Mouse (Mus musculus) gastrocnemius, postnatal 4 days (tissue): ENCODE data around the gene Rtl5. TPM values are rescaled to one million over a fixed set of nuclear protein-coding genes. Genes with fewer than 3 reads are reported as not detected.

Source experiments
- DNase-seq, 2 experiments: peaks; one replicate each; pipeline ENCODE4 v3.0.0; 2021 to 2022; ENCODE audit warnings: low spot score in 2 of 2, mixed read lengths in 2 of 2
- total RNA-seq, 2 experiments: library from RNA; stranded (reverse); gene quantifications; 2 replicates each; pipeline ENCODE4 v1.2.3; 2021

Gene Rtl5
- total RNA-seq, 2 experiments from 2014 or later = 2.9 to 3.6 TPM

DNA sequence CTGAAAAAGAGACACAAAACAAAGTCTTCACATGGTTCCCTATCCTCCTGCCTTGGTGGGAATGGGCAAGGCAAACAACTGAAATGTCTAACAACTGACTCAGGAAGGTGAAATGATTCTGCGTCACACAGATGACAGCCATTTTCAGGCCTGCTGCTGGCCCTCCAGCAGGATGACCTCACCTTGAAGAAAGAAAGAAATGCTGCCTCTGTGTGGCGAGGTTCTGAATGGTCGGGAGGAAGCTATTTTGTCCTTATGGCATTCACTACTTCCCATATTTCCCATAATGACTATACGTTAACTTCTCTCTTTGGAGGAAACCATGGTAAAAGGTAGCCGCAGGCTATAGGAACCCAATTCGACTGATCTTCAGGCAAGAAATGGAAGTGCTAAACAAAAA, 4.0 kb downstream of the Rtl5 start:
- DNase-seq = no peak

DNA sequence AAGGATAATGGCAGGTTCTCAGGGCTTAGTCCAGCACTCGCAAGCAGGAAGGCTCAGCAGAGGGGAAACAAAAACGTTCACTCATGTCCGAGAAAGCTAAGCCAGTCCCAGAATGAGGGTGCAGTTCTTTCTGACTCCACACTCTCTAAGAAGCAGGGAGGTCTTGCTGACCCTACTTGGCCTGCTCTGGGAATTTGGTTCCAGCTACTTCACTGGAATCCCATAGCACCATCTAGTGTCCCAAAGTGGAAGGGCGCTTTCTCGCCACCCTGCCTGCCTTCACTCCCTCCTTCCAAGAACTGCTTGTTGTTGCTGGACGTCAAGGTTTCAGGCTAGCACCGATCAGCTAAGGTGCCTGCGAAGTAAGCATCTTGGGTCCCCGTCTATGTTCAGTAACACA, 5.0 kb downstream of the Rtl5 start:
- peak; percentile 39 to 60 for DNase-seq

DNA sequence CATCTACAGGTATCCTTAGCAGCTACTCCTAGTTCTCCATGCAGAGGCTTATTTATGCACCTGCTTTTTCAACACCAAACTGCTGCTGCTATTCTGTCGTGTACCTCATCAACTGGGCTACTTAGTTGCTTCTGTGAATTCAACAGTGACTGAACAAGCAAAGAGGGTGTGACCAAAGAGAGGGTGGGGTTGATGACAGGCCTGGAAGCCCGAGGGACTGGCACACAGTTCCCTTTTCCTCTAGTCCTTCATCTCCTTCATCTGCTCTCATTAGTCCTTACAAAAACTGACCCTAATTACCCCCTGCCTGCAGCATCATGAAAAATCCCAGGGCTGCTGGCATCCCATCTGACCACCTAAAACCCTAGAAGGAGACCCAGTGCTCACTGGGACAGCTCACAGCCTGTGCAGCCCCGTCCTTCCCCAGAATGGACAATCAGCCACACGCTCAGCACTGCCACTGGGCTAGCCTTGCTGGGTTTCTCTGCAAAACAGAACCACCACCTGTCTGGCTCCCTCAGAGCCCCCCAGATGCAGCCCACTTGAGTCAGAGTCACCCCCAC, 5.8 kb downstream of the Rtl5 start:
- DNase-seq = no peak

DNA sequence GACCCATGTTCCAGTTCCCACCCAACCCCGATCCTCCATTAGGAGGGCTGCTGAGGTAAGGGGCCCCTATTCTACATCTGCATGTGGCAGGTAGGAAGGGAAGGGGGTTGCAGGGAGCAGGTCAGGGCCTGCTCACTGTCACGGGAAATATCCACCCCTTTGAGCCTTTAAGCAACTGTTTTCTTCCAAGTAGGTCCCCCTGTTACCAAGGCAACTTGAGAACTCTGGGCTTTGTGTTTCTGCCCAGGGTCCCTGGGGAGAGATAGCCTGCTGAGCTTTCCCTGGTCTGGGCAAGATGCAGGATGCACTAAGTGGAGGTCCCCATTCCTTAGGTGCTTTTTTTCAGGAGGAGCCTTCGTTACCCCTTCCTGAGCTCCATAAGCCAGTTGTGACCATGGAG, 7.0 kb downstream of the Rtl5 start:
- DNase-seq = no peak

DNA sequence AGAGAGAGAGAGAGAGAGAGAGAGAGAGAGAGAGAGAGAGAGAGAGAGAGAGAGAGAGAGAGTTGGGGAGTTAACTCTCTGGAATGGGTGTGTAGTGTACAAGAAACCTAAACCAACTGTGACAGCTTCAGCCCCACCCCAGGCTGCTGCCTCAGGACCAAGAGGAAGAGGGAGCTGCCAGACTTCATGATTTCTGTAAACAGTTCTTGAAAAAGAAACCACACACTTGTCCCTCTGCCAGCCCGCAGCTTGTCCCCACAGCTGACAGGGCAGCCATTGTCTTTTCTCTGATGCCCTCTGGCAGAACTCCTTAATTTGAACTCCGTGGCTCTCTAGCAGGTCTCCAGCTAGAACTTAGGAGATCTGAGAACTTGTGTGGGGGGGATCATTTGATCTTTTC, 10.2 kb downstream of the Rtl5 start:
- DNase-seq = peak in 1 of 2 experiments; percentile 32

DNA sequence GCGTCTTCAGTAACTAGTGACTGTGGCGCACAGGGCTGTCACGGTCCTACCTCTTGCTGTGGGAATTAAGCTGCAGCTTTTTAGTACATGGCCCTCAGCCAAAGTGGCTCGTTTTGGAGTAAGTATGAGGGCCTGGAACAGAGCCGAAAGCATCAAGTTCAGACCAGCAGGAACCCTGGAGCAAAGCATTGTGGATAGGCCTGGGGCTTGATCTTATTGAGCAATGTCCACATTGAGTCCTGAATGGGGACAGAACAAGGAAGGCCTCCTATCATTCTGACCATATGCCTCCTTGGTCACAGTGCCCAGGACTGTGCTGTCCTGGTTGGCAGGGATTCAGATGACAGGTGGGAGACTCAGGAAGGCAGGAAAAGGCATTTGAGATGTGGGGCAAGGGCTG, 10.9 kb downstream of the Rtl5 start:
- no peak for DNase-seq

DNA sequence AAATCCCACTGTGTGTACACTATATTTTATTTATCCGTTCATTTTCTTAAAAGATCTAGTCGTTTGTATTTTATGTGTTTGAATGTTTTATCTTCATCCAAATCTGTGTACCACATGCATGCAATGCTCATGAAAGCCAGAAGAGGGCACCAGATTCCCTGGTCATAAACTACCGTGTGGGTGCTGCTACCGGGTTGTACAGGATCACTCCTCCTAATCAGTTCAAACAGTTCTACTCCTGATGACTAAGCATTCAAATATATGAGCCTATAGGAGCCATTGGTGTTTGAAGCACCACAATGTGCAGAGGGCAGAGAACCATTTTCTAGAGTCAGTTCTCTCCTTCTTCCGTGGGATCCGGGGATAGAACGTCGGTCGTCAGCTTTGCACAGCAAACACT, 11.7 kb downstream of the Rtl5 start:
- DNase-seq = no peak

DNA sequence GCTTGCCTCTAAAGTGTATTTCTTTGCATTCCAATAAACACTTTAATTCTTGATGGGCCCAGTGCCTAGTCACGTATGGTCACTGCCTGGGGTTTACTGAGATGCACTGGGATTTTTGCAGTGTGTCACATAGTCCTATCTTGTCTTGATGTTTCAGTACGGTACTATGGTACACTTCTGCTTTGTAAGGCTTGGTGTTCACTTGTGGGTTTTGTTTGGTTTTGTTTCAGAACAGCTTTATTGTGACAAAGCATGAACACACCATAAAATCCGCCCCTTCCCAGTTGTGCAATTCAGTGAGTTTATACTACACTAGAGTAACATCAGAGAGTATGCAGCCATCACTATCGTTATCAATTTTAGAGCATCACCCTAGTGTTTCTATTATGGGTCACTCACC, 17.1 kb downstream of the Rtl5 start:
- DNase-seq = no peak

DNA sequence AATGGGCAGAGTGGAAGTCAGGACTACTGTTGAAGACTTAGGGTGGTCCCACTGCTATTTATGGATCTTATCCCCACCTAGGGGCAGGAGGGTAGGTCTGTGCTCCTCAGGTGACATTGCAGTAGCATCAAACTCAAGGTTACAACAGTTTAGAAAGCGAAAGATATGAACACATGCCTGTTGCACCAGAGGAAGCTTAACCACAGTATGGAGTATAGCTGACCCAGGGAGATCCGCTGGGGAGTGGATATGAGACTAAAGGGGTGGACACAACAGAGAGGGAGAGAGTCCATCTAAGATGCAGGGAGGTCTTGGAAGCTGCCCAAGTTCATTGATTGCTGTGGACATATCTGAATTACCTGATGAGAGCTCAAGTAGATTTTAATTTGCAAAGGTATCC, 17.7 kb downstream of the Rtl5 start:
- DNase-seq = no peak

DNA sequence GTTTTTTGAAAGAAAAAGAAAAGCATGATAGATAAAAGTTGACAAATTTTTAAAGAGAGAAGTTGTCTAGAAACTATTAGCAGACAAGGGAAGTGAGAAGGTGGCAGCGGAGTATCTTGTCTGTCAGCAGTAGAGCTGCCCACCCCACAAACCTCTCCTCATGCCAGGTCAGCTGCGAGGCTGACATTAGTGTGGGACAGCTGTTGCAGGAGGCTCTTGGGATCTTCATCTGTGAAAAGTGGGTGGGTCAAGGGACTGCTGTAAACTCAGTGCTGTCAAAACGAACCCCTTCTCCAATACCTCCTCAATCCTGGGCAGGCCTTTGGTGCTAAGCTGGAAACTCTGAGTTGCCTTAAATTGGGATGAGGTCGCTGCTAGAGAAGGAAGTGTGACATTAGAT, 19.9 kb downstream of the Rtl5 start:
- no peak for DNase-seq

DNA sequence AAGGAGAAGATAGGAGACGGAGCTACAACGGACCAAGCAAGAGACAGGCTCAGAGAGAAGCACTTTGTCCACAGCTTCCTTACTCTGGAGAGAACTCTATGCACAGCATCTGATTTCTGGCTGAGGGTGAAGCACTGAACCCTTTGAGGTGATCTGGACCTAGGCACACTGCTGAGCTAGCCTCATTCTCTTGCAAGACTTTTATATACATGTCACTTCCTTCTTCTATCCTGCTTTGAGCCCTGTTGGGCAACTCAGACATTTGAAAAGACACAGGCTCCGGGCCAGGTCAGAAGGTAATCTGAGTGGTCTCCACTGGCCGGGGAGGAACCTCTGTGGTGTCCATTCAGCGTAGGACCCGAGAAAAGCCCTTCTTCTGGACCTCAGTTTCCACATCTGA, 20.6 kb downstream of the Rtl5 start:
- no peak for DNase-seq

DNA sequence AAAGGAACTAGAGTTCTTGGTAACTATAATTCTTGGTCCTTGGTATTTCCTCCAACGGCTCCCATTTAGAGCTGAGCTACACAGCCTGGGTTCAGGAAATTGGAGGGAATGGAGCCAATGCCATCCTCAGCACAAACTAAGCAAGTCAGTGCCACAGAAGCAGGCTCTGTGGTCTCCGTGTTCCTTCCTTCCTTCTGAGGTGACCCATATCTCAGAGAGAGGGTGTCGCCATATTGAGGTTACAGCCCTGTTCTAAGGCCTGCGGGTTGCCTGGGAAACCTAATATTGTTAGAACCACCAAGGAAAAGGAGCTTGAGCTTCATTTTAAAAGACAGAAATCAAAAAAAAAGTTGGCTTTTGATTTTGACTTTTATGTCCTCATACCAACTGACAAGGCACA, 28.7 kb downstream of the Rtl5 start:
- no peak for DNase-seq

DNA sequence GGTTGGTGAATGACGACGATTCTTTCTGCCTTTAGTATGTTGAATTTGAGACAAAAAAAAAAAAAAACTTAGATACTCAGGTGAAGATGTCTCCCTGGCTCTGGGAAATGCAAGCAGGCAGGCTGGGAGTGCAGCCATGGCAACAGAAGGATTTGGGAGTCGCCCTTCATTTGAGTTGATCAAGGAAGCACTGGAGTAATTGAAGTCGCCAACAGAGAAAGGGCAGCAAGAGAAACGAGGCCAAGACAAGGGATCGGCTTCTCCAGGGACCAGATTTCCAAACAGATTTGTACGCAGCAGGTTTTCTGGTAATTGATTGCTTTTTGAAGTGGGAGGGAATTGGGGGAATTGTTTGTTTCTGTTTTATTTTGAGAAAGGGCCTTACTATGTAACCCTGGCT, 29.5 kb downstream of the Rtl5 start:
- DNase-seq = no peak

DNA sequence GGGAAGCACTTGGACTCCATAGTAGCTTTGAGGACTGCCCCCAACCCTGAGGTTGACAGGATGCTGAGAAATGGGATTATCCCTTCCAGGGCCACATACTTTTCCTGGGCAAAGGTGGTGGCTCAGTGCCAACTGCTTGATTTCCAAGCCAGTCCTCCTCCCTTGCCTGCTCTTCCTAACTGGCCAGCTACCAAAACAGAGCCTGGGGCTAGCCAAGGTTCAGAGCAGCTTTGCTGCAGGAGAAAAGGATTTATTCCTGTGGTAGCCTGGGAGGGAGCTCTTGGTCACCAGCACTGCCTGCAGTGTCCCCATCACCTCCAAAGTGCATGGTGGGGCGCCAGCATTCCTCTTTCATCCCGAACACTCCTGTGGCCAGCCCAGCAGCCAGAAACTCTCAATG, 33.6 kb downstream of the Rtl5 start:
- DNase-seq = peak in 1 of 2 experiments; percentile 16

DNA sequence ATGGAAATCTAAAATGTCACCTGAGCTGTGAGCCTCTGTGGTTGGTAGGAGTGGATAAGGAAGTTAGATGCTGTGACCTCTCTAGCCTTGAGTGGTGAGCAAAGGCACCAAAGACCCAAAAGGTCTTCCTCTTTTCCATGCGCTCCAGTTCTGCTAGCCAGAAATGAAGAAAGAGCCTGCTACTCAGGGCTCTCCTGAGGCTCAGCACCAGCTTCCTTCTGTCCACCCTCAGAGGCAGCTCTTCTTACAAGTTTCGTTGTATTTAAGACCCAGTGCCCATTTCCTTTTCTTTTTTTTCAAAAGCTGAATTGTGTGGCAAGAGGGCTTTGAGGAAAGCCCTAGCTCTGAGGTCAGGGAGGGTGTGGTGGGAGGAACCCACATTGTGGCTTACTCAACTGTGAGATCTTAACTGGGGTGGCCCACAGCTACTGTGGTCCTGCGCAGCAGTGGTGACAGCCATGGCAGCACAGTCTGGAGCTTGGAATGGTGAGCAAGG, 34.2 kb downstream of the Rtl5 start:
- no peak for DNase-seq

DNA sequence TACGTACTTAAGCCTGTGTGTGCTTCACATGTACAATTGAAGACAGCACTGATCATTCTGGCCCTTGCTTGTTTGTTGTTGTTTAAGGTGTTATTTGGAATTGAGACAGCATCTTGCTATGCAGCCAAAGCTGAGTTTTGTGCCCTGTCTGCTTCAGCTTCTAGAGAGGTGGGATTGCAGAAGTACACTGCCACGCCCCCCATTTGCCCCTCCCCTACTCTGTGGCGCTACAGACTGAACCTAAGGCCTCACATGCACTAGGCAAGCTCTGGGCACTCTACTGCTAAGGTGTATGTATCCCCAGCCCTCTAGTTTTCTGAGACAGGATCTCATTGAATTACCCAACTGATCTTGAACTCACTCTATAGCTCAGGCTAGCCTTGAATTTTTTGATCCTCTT, 35.4 kb downstream of the Rtl5 start:
- DNase-seq = no peak

DNA sequence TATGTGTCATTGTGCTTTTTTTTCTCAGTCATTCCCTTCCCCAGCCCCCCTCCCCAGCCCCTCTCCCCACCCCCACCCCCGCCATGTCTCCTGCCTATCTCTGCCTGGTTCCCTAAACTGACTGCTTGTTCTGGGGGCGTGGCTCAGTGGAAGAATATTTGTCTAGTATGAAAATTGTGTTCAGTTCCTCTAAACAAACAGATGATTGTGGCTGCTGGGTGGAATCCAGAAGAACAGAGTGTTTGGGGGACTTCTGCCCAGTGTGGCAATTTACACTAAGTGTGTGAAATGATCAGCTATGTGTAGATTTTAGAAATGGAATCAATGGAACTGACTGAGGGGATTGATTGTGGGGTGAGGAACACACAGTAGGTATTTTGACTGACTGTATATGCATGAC, 37.5 kb downstream of the Rtl5 start:
- DNase-seq = no peak

DNA sequence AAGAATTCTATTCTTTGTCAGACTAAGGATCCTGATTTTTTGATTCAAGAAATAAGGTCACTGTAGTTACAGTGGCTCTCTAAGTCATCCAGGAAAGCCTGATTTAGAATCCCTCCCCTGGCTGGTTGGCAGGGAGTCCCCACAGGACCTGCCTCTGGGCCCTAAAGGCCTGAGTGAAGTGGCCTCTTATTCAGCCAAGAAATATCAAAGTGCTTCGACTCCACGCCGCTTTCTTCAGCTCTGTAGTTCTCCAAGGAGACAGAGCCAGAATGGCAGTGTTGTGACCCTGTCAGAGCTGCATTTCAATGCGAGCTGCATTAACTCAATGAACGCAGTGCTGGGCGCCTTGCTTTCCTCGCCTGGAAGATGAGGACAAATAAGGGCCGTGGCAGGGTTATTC, 38.7 kb downstream of the Rtl5 start:
- no peak for DNase-seq

DNA sequence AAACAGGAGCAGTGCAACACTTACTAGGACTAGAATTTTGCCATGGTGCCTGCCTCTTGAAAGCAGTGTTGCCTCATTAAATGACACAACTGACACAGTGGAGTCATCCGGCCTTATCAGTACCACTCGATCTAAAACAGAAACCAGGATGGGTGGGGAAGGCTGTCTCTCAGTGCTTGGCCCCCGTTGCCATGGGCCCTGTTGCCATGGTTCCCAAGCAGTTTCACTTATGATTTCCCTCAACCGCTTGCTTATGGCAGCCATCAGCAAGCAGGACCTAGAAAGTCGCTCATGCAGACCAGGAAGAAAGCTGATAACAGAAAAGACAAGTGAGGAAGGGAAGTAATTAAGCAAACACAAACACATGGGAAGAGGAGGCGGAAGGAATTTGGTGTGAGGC, 39.3 kb downstream of the Rtl5 start:
- DNase-seq = no peak

DNA sequence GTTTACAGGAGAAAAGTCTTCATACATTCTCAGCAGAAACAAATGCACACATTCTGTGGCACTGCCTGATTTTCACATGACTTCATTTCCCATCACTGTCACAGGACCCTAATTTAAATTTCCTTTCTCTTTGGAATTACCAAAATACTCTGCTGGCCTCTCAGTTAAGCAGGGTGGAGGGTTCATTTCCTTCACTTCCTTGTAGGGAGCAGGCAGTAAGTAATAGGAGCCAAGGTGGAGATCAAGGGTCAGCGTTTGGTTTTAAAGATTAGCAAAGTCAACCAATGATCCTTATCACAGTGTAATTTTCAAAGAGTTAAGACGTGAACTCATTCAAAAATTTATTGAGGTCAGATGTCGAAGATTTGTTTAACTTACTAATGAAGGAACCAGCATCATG, 46.1 kb downstream of the Rtl5 start:
- DNase-seq = no peak

DNA sequence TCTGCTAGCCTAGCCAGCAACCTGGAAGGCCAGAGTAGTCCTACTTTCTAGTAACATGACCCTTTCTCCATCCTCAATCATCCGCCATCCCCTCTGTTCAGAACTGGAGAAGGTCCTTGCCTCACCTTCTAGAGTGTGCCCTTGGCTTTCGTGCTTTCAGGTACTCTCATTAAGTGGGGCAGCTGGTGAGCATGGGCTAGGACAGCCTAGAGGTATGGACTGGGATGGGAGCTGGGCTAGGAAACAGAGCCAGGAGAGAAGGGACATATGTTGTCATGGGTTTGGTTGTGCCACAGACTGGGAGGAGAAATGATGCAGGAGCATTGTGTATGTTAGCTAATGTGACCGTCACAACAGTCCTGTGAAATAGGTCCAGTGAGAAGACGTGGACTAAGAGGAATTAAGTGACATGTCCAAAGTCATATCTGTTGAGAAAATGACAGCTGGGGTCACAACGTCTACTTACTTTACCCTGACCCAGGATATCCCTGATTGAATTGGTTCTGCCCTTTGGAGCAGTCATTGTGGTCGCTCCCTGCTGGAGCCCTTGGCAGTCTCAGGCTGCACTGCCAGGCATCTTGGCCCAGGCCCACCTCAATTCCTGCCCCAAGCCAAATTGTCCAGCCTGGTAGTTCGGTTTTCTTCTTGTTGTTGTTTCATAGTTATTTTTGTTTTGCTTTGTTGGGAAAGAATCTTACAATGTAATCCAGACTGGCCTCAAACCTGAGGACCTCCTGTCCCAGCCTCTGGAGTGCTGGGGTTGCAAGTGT, 51.4 kb downstream of the Rtl5 start:
- no peak for DNase-seq

DNA sequence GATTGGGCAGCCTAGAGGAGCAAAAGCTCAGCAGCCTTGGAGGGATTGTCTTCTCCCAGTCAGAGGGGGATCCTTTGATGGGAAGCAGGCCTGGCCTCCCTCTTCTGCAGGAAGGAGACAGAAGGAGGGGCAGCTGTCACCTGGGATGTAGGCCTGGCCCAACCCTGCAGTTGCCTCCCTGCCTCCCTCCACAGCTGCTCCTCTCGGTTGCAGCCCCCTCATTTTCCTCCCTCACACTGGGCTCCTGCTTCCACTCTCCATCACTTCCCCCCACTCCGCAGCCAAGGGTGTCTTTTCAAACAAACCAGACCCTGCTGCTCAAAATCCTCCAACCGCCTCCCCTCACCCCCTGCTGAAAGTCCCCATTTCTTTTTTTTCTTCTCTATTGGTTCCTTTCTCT, 52.2 kb downstream of the Rtl5 start:
- no peak for DNase-seq
